Mouse (Mus musculus) embryonic facial prominence, embryonic 11.5 days (tissue): ENCODE measurements at regions not wholly inside any gene's neighbourhood (a gene's known extent, or its start where the extent isn't known, plus 50 kb on each side); places are given as distances from the start of the nearest gene placed in this dataset.
A peak's percentile ranks its signal among the peaks of the same experiment; 100 is the strongest.

Experiments used
- ATAC-seq: fragments of 200-750 bp; cut with Nextera tagmentation; replicated peaks from 2 replicates; pipeline ENCODE4 v1.8.0; 2017; ENCODE audit warnings: low read depth; ENCODE audit not compliant: insufficient number of reproducible peaks, low FRiP score, low TSS enrichment
- DNase-seq: peaks from one replicate; pipeline ENCODE4 v3.0.0-alpha.2; 2015; ENCODE audit warnings: low spot score
- H3K27ac ChIP-seq: fragments of 300-500 bp; sonication (generic); replicated peaks from 2 replicates; pipeline ENCODE4 v1.5.1; 2014; ENCODE audit warnings: mild to moderate bottlenecking, low read depth, low read length, control low read depth
- H3K27me3 ChIP-seq: fragments of 300-500 bp; sonication (generic); 2 replicates; pipeline ENCODE4 v1.6.1; 2014; ENCODE audit warnings: mild to moderate bottlenecking, low read length, moderate library complexity, mixed read lengths; ENCODE audit not compliant: control insufficient read depth, insufficient read depth
- H3K36me3 ChIP-seq: fragments of 300-500 bp; sonication (generic); replicated peaks from 2 replicates; pipeline ENCODE4 v1.6.1; 2014; ENCODE audit warnings: low read depth, mild to moderate bottlenecking, low read length, moderate library complexity, mixed read lengths; ENCODE audit not compliant: control insufficient read depth, insufficient read depth
- H3K4me1 ChIP-seq: fragments of 300-500 bp; sonication (generic); 2 replicates; pipeline ENCODE4 v1.6.1; 2014; ENCODE audit warnings: low read length, mixed read lengths; ENCODE audit not compliant: control insufficient read depth, insufficient read depth
- H3K4me2 ChIP-seq: fragments of 300-500 bp; sonication (generic); 2 replicates; pipeline ENCODE4 v1.6.1; 2014; ENCODE audit warnings: low read depth, mild to moderate bottlenecking, control low read depth, low read length, moderate library complexity
- H3K4me3 ChIP-seq: fragments of 300-500 bp; sonication (generic); 2 replicates; pipeline ENCODE4 v1.5.1; 2014; ENCODE audit warnings: low read depth, low read length, control low read depth
- H3K9ac ChIP-seq: fragments of 300-500 bp; sonication (generic); replicated peaks from 2 replicates; pipeline ENCODE4 v1.6.1; 2014; ENCODE audit warnings: mild to moderate bottlenecking, control low read depth, low read length
- H3K9me3 ChIP-seq: fragments of 300-500 bp; sonication (generic); replicated peaks from 2 replicates; pipeline ENCODE4 v1.6.1; 2016; ENCODE audit warnings: mild to moderate bottlenecking, low read length, inconsistent platforms, mixed read lengths; ENCODE audit not compliant: control insufficient read depth
- WGBS: fragments of 180-500 bp; shearing (Covaris S2); extraction: QIAGEN DNeasy Blood & Tissue Kit; methylation state at CpG from one replicate; pipeline ENCODE4 v1.1.7; 2014; 5-methylcytosine and 5-hydroxymethylcytosine counted together

DNA sequence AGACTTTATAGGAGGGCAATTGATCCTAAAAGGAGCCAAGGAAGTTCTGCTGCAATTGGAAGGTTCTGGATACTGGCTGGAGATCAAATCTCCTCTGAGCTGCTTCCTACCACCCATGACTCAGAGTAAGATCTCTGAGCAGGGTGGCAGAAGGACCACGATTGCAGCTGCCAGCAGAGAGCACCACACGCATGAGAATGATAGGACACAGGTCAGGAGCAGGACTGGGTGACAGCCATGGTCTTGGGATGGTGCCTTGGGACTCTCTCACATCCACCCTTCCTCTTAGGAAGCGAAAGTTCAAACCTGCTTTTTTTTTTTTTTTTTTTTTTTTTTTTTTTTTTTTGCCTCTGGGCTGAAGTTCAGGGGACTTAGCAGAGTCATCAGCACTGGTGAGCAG, 331.4 kb upstream of the Thbs1 start:
- ATAC-seq (no peak), DNase-seq (no peak)
- no peaks in the 10 kb centered on the region for H3K4me1 ChIP-seq
- H3K9me3 ChIP-seq = no peaks in the 10 kb centered on the region
- H3K4me3 ChIP-seq = no peak overlapping the region
- H3K27ac ChIP-seq = no peak overlapping the region
- H3K9ac ChIP-seq = no peak overlapping the region
- H3K36me3 ChIP-seq = no peaks in the 10 kb centered on the region
- WGBS = 80% methylated on average over 3 of the region's 3 CpGs
- H3K4me2 ChIP-seq = no peak overlapping the region
- no peaks in the 10 kb centered on the region for H3K27me3 ChIP-seq

DNA sequence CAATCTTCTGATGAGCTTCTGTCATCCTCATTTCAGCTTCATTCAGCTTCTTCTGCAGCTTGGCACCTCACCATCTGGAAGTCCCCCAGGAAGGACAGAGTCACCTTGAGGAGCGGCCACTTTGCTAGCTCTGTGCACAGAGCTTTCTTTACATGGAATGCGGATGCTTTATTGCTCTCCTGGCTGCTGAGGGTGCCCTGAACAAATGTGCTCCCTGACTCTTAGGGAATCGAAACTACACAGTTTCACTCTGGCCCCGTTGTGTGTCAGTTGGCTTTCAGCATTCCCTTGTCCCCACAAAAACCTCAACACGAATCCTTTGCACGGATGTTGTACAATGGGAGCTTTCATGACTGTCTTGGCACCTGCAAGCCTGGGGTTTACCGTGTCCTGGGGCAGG, 330.9 kb upstream of the Thbs1 start:
- H3K4me3 ChIP-seq = no peak overlapping the region
- H3K27me3 ChIP-seq = no peaks in the 10 kb centered on the region
- H3K36me3 ChIP-seq = no peaks in the 10 kb centered on the region
- ATAC-seq (no peak), DNase-seq (no peak)
- H3K27ac ChIP-seq = no peak overlapping the region
- WGBS = 85% methylated on average over 7 of the region's 7 CpGs
- H3K9me3 ChIP-seq = no peaks in the 10 kb centered on the region
- no peak overlapping the region for H3K9ac ChIP-seq
- H3K4me1 ChIP-seq = no peaks in the 10 kb centered on the region
- no peak overlapping the region for H3K4me2 ChIP-seq

DNA sequence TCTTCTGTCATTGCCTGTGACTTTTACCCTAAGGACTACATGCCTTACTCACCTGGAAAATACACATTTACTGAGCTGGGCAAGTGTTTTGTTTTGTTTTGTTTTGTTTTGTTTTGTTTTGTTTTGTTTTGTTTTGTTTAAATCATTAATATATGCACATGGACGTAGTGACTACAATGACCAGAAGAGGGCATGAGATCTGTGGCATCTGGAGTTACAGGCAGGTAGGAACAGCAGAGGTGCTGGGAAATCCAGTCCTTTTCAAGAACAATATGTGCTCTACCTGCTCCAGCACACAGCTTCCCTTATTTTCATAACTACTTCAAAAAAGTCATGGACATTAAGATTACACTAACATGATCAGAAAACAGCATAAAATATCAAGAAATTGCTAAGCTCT, 324.4 kb upstream of the Thbs1 start:
- Histone ChIP-seq H3K4me3 (no peak overlapping the region), H3K9me3 (no peaks in the 10 kb centered on the region), H3K36me3 (no peaks in the 10 kb centered on the region), H3K9ac (no peak overlapping the region), H3K4me2 (no peak overlapping the region), H3K27ac (no peak overlapping the region), H3K4me1 (no peaks in the 10 kb centered on the region), H3K27me3 (no peaks in the 10 kb centered on the region)
- no peak for DNase-seq
- ATAC-seq = no peak
- WGBS = 91% methylated on average over 1 of the region's 1 CpGs

DNA sequence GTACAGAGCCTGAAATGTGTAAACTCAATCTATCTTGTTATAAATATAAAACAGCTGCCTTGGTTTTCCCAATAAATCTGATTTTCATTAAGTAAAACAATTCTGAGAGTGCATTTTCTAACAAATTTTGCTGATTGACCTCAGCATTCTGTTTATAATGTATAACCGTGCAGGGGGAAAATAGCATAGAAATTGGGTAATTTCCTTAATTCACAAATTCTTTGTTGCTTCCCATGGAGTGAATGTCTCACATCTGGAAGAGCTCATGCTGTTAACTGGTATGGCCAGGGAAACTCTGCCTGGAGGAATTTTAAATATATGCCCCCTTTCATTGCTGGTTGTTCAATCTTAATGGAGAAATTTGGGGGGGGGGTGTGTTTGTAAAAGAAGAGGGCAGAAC, 317.4 kb upstream of the Thbs1 start:
- ATAC-seq (no peak), DNase-seq (peak; percentile 74)
- no peaks in the 10 kb centered on the region for H3K4me1 ChIP-seq
- no peak overlapping the region for H3K9ac ChIP-seq
- H3K9me3 ChIP-seq = no peaks in the 10 kb centered on the region
- no peak overlapping the region for H3K4me2 ChIP-seq
- no peaks in the 10 kb centered on the region for H3K27me3 ChIP-seq
- H3K4me3 ChIP-seq = no peak overlapping the region
- H3K36me3 ChIP-seq = no peaks in the 10 kb centered on the region
- 29% methylated on average over 1 of the region's 1 CpGs for WGBS
- H3K27ac ChIP-seq = no peak overlapping the region

DNA sequence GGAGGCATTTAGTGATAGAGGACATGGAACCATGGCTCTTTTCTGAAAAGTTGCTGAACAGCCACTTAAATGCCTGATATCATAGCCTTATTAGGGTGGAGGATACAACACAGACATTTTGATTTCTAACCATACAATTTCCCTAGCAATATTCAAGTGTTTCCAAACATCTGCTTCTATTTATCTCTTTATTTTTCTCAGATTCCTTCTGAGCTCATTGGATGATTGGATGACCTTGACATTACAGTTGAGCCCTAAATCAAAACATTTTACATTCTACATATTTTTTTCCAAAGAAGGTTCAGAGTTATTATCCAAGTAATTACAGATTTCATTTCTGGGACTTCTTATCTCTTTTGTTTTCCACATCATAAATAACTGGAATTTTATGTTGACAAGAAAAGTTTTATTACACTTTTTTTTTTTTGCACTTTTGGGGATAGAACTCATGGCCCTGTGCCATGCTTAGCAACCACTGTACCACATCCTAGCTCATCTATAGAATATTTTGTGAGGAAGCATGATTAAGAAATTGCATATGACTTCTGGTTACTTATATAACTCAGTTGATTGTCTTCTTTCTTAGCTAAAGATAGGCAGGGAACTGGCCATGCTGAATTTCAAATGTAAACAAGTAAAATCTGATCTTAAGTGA, 309.6 kb upstream of the Thbs1 start:
- ATAC-seq (no peak), DNase-seq (peak; percentile 38)
- Histone ChIP-seq H3K36me3 (no peaks in the 10 kb centered on the region), H3K9me3 (no peaks in the 10 kb centered on the region), H3K27ac (no peak overlapping the region), H3K4me1 (no peaks in the 10 kb centered on the region), H3K4me3 (no peak overlapping the region), H3K9ac (no peak overlapping the region), H3K27me3 (no peaks in the 10 kb centered on the region), H3K4me2 (no peak overlapping the region)

DNA sequence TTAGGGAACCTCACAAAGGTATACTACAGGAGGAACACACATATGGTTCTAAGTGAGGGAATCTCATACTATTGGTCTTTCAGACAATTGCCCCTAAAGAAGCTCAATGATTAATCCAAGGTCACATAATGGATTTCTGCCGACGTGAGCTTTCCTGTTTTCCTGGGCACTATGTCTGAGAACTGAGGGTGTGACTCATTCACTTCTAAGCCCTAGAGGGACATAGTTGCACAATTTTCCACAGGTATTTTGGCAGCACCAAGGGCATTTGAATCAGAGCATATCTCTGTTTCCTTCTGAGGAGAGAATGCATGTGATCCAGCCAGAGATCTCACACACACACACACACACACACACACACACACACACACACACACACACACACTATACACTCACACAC, 309.0 kb upstream of the Thbs1 start:
- DNase-seq = no peak
- Histone ChIP-seq H3K9me3 (no peaks in the 10 kb centered on the region), H3K4me2 (no peak overlapping the region), H3K27ac (no peak overlapping the region), H3K27me3 (no peaks in the 10 kb centered on the region), H3K36me3 (no peaks in the 10 kb centered on the region), H3K4me1 (no peaks in the 10 kb centered on the region), H3K4me3 (no peak overlapping the region), H3K9ac (no peak overlapping the region)
- ATAC-seq = no peak
- WGBS = 34% methylated on average over 2 of the region's 2 CpGs

DNA sequence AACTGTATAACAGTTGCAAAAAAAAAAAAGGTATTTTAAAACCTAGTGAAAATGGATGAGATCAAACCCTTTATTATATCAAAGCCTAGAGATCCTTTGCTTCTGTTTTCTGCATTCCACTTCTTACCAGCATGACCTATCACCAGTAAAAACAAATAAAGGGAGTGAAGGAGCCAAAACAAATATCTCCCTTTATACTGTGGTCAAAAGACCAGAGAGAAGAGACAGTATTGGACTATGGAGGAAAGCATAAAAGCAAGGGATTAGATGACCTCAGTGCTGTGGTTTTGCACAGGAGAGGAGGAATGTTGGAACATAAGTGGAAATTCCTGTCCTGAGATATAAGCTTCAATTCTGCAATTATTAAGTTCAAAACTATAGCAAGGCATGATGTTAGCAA, 307.0 kb upstream of the Thbs1 start:
- Histone ChIP-seq H3K36me3 (no peaks in the 10 kb centered on the region), H3K27ac (no peak overlapping the region), H3K4me3 (no peak overlapping the region), H3K9me3 (no peaks in the 10 kb centered on the region), H3K4me2 (no peak overlapping the region), H3K27me3 (no peaks in the 10 kb centered on the region), H3K4me1 (no peaks in the 10 kb centered on the region), H3K9ac (no peak overlapping the region)
- no peak for ATAC-seq
- no peak for DNase-seq

DNA sequence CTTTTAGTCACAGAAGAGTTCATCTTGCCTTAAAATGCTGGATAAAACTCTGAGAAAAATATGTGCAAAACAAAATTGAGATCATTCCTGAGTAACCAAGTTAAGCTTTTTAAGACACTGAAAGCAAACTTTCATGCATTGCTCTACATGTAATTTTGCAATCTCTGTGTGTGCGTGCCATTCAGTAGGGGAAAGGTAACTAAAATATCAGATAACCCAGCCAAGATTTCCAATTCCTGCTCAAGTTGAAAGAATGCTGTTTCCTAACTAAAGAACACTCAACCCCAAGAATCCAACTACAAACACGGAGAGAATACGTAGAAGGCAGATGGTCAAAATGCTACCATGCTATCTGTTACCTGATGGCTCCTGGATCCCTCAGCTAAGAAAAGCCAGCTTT, 304.6 kb upstream of the Thbs1 start:
- Histone ChIP-seq H3K27ac (no peak overlapping the region), H3K4me3 (no peak overlapping the region), H3K27me3 (no peaks in the 10 kb centered on the region), H3K4me2 (no peak overlapping the region), H3K9ac (no peak overlapping the region), H3K9me3 (no peaks in the 10 kb centered on the region), H3K4me1 (no peaks in the 10 kb centered on the region), H3K36me3 (no peaks in the 10 kb centered on the region)
- DNase-seq (no peak), ATAC-seq (no peak)
- WGBS = 85% methylated on average over 3 of the region's 3 CpGs
